In genomic region chr5:139088173-139088572, GRCm38 (mm10) we compare ENCODE assay signal across 11 mouse cellular contexts.
DNase-seq lines count a peak whose midpoint lies in the region; ATAC-seq and TF ChIP-seq lines count a peak whose summit lies in the region.
"Had no signal": no experiment of that assay in that cellular context is flagged by ENCODE, and none has a peak within 500 bp of the region (broad histone marks: within the 10 kb centered on the region; RNA-seq: fewer than 3 reads in every experiment).

No protein-coding gene starts in this region.

- H3K27ac ChIP-seq in left cerebral cortex, adult 2 months: no peak overlapping the region
- H3K27ac ChIP-seq: heart, embryonic 15.5 days had no signal

- DNase-seq in left cerebral cortex, adult 2 months (ENCODE audit: extremely low spot score in 1 of 2, low spot score in 2 of 2): no peak
- DNase-seq in left cerebral cortex, adult 9 months (ENCODE audit: low spot score in 2 of 2): no peak
- peak; percentile 50 for DNase-seq in A20 (ENCODE audit: low read depth, low spot score)
- peak; percentile 56 for DNase-seq in ES-CJ7 (ENCODE audit: low read depth, low spot score)
- peak; percentile 50 for DNase-seq in induced T-regulatory cell, adult 2 months (ENCODE audit: low read depth)
- DNase-seq in cerebellum, adult 8-10 months: no peak
- DNase-seq: adrenal gland, adult 2 months; kidney, adult 18-20 months; right cerebral cortex, postnatal 25 days had no signal

- intact Hi-C loops in left cerebral cortex, adult 2 months (cut with DNase I): no loop called here

- peak; percentile 43 for TF ChIP-seq CTCF in left cerebral cortex, adult 2 months (IDR thresholded peaks at IDR 0.05)

- no peak for ATAC-seq in activated CD4-positive, CD25-positive, alpha-beta regulatory T cell, adult 4 months

- H3K4me3 ChIP-seq in left cerebral cortex, adult 2 months: no peak overlapping the region
- H3K4me3 ChIP-seq: heart, embryonic 15.5 days had no signal

Comparison
In these comparisons a context has a peak if more than half of its experiments do, and no peak if none do; other contexts are left out.
1. DNase-seq: peak in A20 (single experiment), ES-CJ7 (single experiment) and induced T-regulatory cell, adult 2 months (single experiment); none in left cerebral cortex, adult 2 months (0 of 2), left cerebral cortex, adult 9 months (0 of 2) and cerebellum, adult 8-10 months (single experiment).